Comparison of ENCODE assay signal across 12 mouse cellular contexts in the genomic region with DNA sequence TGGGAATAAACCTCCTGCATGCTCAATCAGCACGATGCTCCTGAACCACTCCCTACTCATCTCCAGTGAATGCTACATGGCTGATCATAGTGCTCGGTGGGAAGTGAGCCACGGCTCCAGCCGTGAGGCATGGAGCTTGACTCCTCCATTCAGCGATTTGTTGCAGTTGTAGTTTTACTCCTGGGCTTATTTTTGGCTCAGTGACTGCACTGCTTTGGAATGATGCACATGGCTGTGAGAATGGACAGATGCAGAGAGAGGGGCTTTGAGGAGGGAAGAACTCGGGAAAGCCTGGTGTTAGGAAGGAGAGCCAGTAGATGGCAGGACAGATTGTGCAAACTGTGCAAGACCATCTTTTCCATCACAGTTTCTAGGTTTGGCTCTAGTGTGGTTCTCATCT. TPM values are rescaled to one million over a fixed set of nuclear protein-coding genes. Genes with fewer than 3 reads are reported as not detected.
A peak's percentile ranks its signal among the peaks of the same experiment; 100 is the strongest.
DNase-seq lines count a peak whose midpoint lies in the region; ATAC-seq and TF ChIP-seq lines count a peak whose summit lies in the region.
"Had no signal": no experiment of that assay in that cellular context is flagged by ENCODE, and none has a peak within 500 bp of the region (broad histone marks: within the 10 kb centered on the region; RNA-seq: fewer than 3 reads in every experiment).

No protein-coding gene starts in this region.

- 59% methylated on average over 6 of the region's 6 CpGs for WGBS in forebrain, postnatal 0 days
- WGBS in forebrain, embryonic 11.5 days: 85% methylated on average over 6 of the region's 6 CpGs
- WGBS in intestine, postnatal 0 days: 69% methylated on average over 6 of the region's 6 CpGs

- H3K9ac ChIP-seq in forebrain, postnatal 0 days: no peak overlapping the region
- no peak overlapping the region for H3K9ac ChIP-seq in forebrain, embryonic 11.5 days (ENCODE audit: low read length)
- H3K9ac ChIP-seq in intestine, postnatal 0 days (ENCODE audit: low read depth, low read length): no peak overlapping the region
- H3K9ac ChIP-seq: liver, embryonic 13.5 days had no signal

- no peak overlapping the region for H3K27ac ChIP-seq in forebrain, postnatal 0 days (ENCODE audit: low read depth, low read length)
- H3K27ac ChIP-seq in forebrain, embryonic 11.5 days (ENCODE audit: low read depth, low read length): no peak overlapping the region
- H3K27ac ChIP-seq in left cerebral cortex, adult 2 months: no peak overlapping the region
- no peak overlapping the region for H3K27ac ChIP-seq in intestine, postnatal 0 days (ENCODE audit: low read depth, low read length)
- H3K27ac ChIP-seq: liver, embryonic 13.5 days had no signal

- H3K9me3 ChIP-seq in forebrain, postnatal 0 days (ENCODE audit: low read length): no peaks in the 10 kb centered on the region
- H3K9me3 ChIP-seq in forebrain, embryonic 11.5 days (ENCODE audit: control insufficient read depth, low read length): no peaks in the 10 kb centered on the region
- no peaks in the 10 kb centered on the region for H3K9me3 ChIP-seq in intestine, postnatal 0 days (ENCODE audit: control insufficient read depth)
- H3K9me3 ChIP-seq: liver, embryonic 13.5 days had no signal

- DNase-seq in forebrain, postnatal 0 days: peak; percentile 55
- no peak for DNase-seq in forebrain, embryonic 11.5 days (ENCODE audit: low spot score)
- DNase-seq in left cerebral cortex, adult 2 months (ENCODE audit: extremely low spot score in 1 of 2, low spot score in 2 of 2): no peak
- DNase-seq in left cerebral cortex, adult 8-10 months (ENCODE audit: low spot score in 2 of 2): no peak
- peak; percentile 53 for DNase-seq in brain, adult 2 months (ENCODE audit: low read depth, low spot score)
- no peak for DNase-seq in spleen, postnatal 36 days (ENCODE audit: low spot score in 2 of 2)
- DNase-seq in adrenal gland, adult 18-20 months (ENCODE audit: low spot score in 2 of 2): no peak
- DNase-seq: cerebellum, adult 9-11 months; gastrocnemius, postnatal 10 days; kidney, adult 11 months; liver, embryonic 13.5 days had no signal

- peak; percentile 58 for TF ChIP-seq CTCF in forebrain, postnatal 0 days (IDR thresholded peaks at IDR 0.05; ENCODE audit: low read depth)
- peak; percentile 20 for TF ChIP-seq CTCF in left cerebral cortex, adult 2 months (IDR thresholded peaks at IDR 0.05)
- peak; percentile 54 for TF ChIP-seq CTCF in intestine, postnatal 0 days (IDR thresholded peaks at IDR 0.05; ENCODE audit: low read depth)

- H3K27me3 ChIP-seq in forebrain, postnatal 0 days (ENCODE audit: insufficient read depth, low read length): no peaks in the 10 kb centered on the region
- no peaks in the 10 kb centered on the region for H3K27me3 ChIP-seq in forebrain, embryonic 11.5 days (ENCODE audit: control insufficient read depth, insufficient read depth, low read length)
- H3K27me3 ChIP-seq in intestine, postnatal 0 days (replicated peaks; ENCODE audit: control insufficient read depth, insufficient read depth, low read length): no peaks in the 10 kb centered on the region
- H3K27me3 ChIP-seq: liver, embryonic 13.5 days had no signal

- intact Hi-C loops in left cerebral cortex, adult 2 months (cut with DNase I): loop anchor here (5.0 kb wide), 1 partner anchor 377 kb away; a partner anchor contains a TSS

- no peaks in the 10 kb centered on the region for H3K36me3 ChIP-seq in forebrain, postnatal 0 days (ENCODE audit: insufficient read depth)
- no peaks in the 10 kb centered on the region for H3K36me3 ChIP-seq in forebrain, embryonic 11.5 days (ENCODE audit: control insufficient read depth, insufficient read depth, low read length)
- peaks cover 8% of the 10 kb centered on the region; the same call in 1 of the 2 replicates for H3K36me3 ChIP-seq in intestine, postnatal 0 days (ENCODE audit: control insufficient read depth, insufficient read depth)
- H3K36me3 ChIP-seq: liver, embryonic 13.5 days had no signal

- H3K4me3 ChIP-seq in forebrain, postnatal 0 days (ENCODE audit: low read depth, low read length): no peak overlapping the region
- no peak overlapping the region for H3K4me3 ChIP-seq in forebrain, embryonic 11.5 days (ENCODE audit: low read depth, low read length)
- no peak overlapping the region for H3K4me3 ChIP-seq in left cerebral cortex, adult 2 months
- no peak overlapping the region for H3K4me3 ChIP-seq in intestine, postnatal 0 days (ENCODE audit: low read depth, low read length)
- H3K4me3 ChIP-seq: liver, embryonic 13.5 days had no signal

- ATAC-seq in forebrain, postnatal 0 days: peak; percentile 76
- ATAC-seq in forebrain, embryonic 11.5 days (replicated peaks; ENCODE audit: low FRiP score): no peak
- ATAC-seq in intestine, postnatal 0 days: no peak

- H3K4me2 ChIP-seq in forebrain, postnatal 0 days (ENCODE audit: low read depth): no peak overlapping the region
- no peak overlapping the region for H3K4me2 ChIP-seq in forebrain, embryonic 11.5 days (ENCODE audit: low read depth, low read length, severe bottlenecking)
- H3K4me2 ChIP-seq in intestine, postnatal 0 days (replicated peaks; ENCODE audit: low read depth): no peak overlapping the region
- H3K4me2 ChIP-seq: liver, embryonic 13.5 days had no signal

- no peaks in the 10 kb centered on the region for H3K4me1 ChIP-seq in forebrain, postnatal 0 days (ENCODE audit: insufficient read depth)
- H3K4me1 ChIP-seq in forebrain, embryonic 11.5 days (replicated peaks; ENCODE audit: control insufficient read depth, insufficient read depth, low read length): no peaks in the 10 kb centered on the region
- no peaks in the 10 kb centered on the region for H3K4me1 ChIP-seq in intestine, postnatal 0 days (replicated peaks; ENCODE audit: control insufficient read depth, insufficient read depth, low read length)

RNA-seq across cellular contexts. Expression of a gene that starts 49.1 kb away (rescaled TPM):
- total RNA-seq in forebrain, postnatal 0 days (2014; rRNA removed): 11.8 and 14.2 TPM in 2 replicates
- 1.4 and 2.0 TPM in 2 replicates for polyA plus RNA-seq in forebrain, postnatal 0 days (2015; fragmentation: Nextera tagmentation; extraction: Ambion mirVana)
- 2.5 and 2.9 TPM in 2 replicates for polyA plus RNA-seq in forebrain, embryonic 11.5 days (2014; fragmentation: Nextera tagmentation; extraction: Ambion mirVana)
- total RNA-seq in left cerebral cortex, adult 2 months (2021): 10 to 100 TPM; 23.2 to 26.4 TPM
- total RNA-seq in left cerebral cortex, adult 8-10 months (2022): 10 to 100 TPM; 20.5 to 26.4 (median 22.2) TPM
- 1.5 and 1.6 TPM in 2 replicates for polyA plus RNA-seq in intestine, postnatal 0 days (2015; fragmentation: Nextera tagmentation; extraction: Ambion mirVana)
- 10 to 100 TPM; 19.4 to 20.3 TPM for total RNA-seq in adrenal gland, adult 18-20 months (2021)

Comparison
In these comparisons a context has a peak if more than half of its experiments do, and no peak if none do; other contexts are left out.
1. DNase-seq: peak in forebrain, postnatal 0 days (single experiment) and brain, adult 2 months (single experiment); none in forebrain, embryonic 11.5 days (single experiment), left cerebral cortex, adult 2 months (0 of 2), left cerebral cortex, adult 8-10 months (0 of 2), spleen, postnatal 36 days (0 of 2) and adrenal gland, adult 18-20 months (0 of 2).
2. Peak in every context shown above with its lines, with median percentiles within 50 percentile points of each other: CTCF ChIP-seq.